Mouse (Mus musculus) cerebellum, adult 11-12 months (tissue): ENCODE data around the gene Fam241b.
A peak's percentile ranks its signal among the peaks of the same experiment; 100 is the strongest.

Source experiments
- DNase-seq: peaks from one replicate; pipeline ENCODE4 v3.0.0; 2022

Gene Fam241b

DNA sequence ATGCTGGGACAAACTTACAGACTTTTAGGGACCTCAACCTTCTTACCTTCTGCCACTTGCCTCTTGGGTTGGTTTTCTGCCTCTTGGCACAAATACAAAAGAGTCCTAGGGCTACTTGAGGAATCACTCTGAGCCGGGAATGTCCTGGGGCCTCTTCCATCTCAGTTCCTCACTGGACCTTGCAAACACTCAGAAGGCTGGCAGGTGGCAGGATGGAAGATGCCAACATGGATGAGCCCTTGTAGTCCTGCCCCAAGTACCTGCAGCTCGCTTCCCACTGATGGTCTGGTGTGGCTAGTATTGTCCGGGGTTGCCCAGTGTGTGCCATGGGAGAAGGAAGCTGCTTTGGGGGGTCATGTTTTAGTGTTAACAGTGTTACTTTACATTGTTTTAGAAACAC is 73.8 kb downstream of the Fam241b start:
- peak; percentile 56 for DNase-seq

DNA sequence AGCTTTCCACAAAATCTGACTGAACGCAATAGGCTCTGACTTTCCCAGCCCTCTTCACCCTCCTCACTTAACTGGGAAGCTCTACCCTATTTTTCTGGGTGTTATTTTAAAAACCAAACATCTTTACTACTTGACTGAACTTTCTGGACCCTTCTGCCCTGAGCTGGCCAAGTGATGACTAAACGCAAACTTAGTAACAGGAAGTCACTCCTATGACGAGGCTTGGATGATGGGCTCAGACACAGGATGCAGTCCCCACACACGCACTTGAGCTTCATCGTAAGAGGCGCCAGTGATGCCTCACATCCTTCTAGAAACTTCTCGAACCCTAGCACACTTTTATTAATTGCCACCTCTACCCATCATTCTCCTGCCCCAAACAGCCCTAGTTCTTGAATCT is 74.3 kb downstream of the Fam241b start:
- no peak for DNase-seq

DNA sequence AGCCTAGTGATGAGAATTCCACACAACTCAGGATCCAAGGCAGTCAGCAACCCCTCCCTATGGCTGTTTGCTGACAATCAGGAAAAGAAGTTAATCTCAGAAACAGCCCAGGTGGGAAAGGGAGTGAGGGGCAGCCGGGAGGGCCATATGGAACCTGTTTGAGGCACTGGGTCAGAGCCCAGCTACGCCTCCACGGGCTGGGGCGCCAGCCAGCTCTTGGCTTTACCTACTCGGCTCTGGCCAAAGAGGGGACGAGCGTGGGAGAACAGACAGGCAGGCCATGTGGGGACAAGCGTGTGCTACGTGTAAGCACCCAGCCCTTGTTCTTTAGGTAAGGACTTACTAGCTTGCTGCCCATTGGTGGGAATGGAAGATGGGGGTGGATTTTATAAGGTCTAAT is 75.2 kb downstream of the Fam241b start:
- peak; percentile 93 for DNase-seq

DNA sequence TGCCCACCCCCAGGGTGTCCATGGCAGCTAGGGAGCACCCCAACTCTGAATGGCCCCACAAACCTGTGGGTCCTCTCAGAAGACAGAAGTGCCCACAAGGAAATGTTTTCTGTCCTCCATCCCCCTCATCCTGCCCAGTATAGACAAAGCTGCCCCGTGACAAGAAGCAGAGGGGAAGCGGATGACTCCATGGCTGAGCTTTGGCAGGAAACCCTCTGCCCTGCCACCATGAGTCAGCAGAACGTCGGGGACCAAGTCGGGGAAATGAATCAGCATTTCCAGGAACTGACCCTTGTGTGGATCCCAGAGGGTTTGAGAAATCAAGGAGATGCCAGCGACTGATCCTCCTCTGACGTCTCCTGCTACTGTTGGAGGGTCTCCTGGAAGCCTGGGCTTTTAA is 77.5 kb downstream of the Fam241b start:
- no peak for DNase-seq

DNA sequence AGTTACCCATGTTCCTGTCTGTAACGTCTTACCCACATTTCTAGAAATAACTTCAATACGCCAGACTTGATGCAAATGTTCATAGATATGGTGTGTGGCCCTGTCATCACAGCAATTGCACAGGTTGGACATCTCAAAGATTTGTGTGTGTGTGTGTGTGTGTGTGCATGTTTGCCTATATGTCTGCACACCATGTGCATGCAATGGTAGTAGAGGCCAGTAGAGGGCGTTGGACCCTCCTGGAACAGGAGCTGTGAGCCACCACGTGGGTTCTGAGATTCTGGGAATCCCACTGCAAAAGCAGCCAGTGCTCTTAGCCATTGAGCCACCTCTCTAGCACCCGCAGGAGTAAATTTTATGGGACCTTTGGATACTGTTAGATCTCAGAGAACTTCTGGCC is 80.9 kb downstream of the Fam241b start:
- no peak for DNase-seq

DNA sequence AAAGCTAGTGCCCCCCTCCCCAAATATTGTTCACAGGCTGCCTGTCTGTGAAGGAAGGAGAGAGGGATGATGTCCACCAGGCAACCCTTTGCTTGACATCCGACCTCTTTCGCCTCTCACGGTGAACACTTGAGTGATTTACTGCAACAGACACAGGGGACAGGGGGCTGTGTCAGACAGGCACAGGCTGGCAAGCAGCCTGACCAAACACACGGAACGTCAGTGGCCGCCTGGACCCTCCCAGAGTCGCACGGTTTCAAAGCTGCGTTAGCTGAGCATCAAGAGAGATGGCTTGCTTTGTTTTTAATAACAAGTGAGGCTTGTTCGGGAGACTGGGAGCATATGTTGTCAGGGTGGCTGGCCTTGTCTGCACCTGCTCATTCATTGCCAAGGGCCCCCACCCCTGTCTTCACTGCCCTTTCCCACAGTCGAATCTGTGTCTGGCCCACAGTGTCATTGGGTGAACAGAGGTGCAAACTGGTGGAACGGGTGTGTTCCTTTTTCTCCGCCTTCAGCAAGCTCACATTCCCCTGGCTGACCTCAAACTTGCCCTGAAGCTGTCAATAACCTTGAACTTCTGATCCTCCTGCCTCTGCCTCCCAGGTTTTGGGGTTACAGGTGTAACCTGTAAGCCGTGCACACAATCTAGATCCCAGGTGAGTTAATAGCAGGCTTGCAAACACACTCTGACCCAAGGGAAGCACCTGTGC is 82.6 kb downstream of the Fam241b start:
- DNase-seq = no peak

DNA sequence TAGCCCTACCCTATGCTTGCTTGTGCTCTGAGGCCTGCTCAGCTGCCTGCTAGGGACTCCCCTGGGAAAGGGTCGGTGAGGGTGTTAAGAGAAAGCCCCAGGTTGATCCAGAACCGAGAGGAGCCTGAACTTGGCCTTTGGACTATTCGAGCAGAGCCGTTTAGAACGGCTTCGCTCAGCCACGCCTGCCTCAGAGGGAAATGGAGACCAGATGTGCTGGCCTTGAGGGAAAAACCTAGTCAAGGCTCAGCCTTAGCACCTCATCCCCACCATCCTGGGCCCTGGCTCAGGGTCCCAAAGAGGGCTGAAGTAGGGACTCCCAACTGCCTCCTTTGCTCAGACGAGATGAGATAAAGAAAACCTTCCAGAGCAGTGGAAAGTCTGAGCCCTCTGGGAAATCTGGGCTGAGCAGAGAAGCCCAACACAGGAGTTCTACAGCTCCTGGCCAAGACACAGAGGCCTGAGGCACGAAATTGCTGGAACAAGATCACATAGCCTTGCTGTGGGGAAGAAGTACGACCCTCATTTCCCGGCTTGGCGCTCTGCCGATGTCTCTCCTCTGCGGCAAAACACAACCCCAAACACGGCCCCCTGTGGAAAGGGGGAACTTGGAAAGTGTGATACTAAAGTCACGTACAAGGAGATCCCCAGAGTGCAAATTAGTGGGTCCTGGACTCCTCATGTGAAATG is 83.4 kb downstream of the Fam241b start:
- no peak for DNase-seq

DNA sequence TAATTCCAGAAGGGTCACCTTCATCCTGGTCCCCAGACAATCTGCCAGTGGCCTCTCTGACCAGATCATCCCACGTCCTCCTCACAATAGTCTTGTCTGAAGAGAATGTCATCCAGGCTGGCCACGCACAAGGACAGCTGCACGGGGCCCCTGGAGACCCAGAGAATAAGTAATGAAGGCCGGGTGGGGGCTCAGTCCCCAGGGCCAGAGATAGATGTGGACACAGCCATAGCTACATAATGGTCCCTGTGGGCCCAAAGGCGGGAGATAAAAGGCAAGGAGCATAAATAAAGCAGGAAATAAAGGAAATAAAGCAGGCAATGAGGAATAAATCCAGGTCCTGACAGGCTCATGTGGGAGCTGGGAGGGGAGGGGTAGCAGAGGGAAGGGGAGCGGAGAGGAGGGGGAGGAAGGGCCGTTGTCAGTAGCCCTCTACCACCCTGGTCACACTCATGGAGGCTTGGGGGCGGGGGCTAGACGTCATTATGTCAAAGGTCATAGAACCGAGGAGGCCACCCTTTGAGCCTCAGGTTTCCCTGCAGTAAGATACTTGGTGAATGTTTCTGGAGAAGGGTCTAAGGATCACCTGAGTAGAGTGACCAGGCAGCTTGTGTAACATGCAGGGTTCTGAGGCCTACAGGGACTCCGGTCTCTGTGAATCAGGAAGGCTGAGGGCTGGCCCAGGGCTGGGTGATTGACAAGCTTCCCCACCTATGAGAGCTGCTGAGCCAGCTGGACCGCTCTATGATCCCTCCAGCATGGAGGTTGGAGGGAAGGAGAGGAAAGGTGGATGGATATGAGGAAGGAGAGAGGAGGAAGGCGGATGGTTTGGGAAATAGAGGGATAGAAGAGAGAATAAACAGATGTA is 85.0 kb downstream of the Fam241b start:
- no peak for DNase-seq
